Mouse (Mus musculus): ENCODE data around the gene Slc8a1. TPM values are rescaled to one million over a fixed set of nuclear protein-coding genes. Genes with fewer than 3 reads are reported as not detected.

The Slc8a1 gene
- total RNA-seq, 2 experiments from 2014 or later: 6.0 to 6.2 TPM

GRCm38 (mm10) chr17:81554052-81554734, 184.0 kb downstream of the Slc8a1 start:
- DNase-seq: no peak

- no peak for DNase-seq
Measured at GRCm38 (mm10) chr17:81551856-81552635, 186.1 kb downstream of the Slc8a1 start.

- no peak for DNase-seq
Measured at GRCm38 (mm10) chr17:81550864-81551263, 187.3 kb downstream of the Slc8a1 start.

GRCm38 (mm10) chr17:81548016-81548415, 190.2 kb downstream of the Slc8a1 start:
- no peak for DNase-seq

GRCm38 (mm10) chr17:81546525-81546924, 191.7 kb downstream of the Slc8a1 start:
- no peak for DNase-seq

GRCm38 (mm10) chr17:81546012-81546411, 192.2 kb downstream of the Slc8a1 start:
- DNase-seq: no peak

- DNase-seq: no peak
Measured at GRCm38 (mm10) chr17:81544926-81545325, 193.3 kb downstream of the Slc8a1 start.

GRCm38 (mm10) chr17:81542313-81543185, 195.6 kb downstream of the Slc8a1 start:
- DNase-seq: peak in 1 of 2 experiments; percentile 14

GRCm38 (mm10) chr17:81538163-81539160, 199.7 kb downstream of the Slc8a1 start:
- DNase-seq: no peak

- DNase-seq: no peak
Measured at GRCm38 (mm10) chr17:81536093-81536492, 202.1 kb downstream of the Slc8a1 start.

GRCm38 (mm10) chr17:81529849-81530248, 208.3 kb downstream of the Slc8a1 start:
- DNase-seq: no peak

- no peak for DNase-seq
Measured at GRCm38 (mm10) chr17:81528940-81529339, 209.2 kb downstream of the Slc8a1 start.

- DNase-seq: no peak
Measured at GRCm38 (mm10) chr17:81526463-81526862, 211.7 kb downstream of the Slc8a1 start.

- no peak for DNase-seq
Measured at GRCm38 (mm10) chr17:81524826-81525225, 213.4 kb downstream of the Slc8a1 start.

- DNase-seq: no peak
Measured at GRCm38 (mm10) chr17:81523943-81524342, 214.2 kb downstream of the Slc8a1 start.

GRCm38 (mm10) chr17:81518316-81519025, 219.7 kb downstream of the Slc8a1 start:
- no peak for DNase-seq

GRCm38 (mm10) chr17:81516155-81516554, 222.0 kb downstream of the Slc8a1 start:
- no peak for DNase-seq

- DNase-seq: no peak
Measured at GRCm38 (mm10) chr17:81514022-81514421, 224.2 kb downstream of the Slc8a1 start.

GRCm38 (mm10) chr17:81513368-81513958, 224.7 kb downstream of the Slc8a1 start:
- DNase-seq: no peak

- DNase-seq: no peak
Measured at GRCm38 (mm10) chr17:81505162-81505685, 233.0 kb downstream of the Slc8a1 start.

Measured in adrenal gland, postnatal 36 days (tissue).